Mouse (Mus musculus) limb, embryonic 12.5 days (tissue): Measurements from ENCODE around the gene Thada. TPM values are rescaled to one million over a fixed set of nuclear protein-coding genes. Genes with fewer than 3 reads are reported as not detected.
"Not testable (repeated sequence)": the region's sequence is repeated elsewhere in the genome, so short reads cannot be mapped to it uniquely, and the experiment has no call there.

ENCODE experiments used
- ATAC-seq: fragments of 200-750 bp; cut with Nextera tagmentation; 2 replicates; pipeline ENCODE4 v1.8.0; 2017; ENCODE audit warnings: low read depth, moderate TSS enrichment; ENCODE audit not compliant: insufficient number of reproducible peaks, insufficient read depth, low FRiP score, low TSS enrichment
- H3K27ac ChIP-seq: fragments of 300-500 bp; sonication (generic); 2 replicates; pipeline ENCODE4 v1.5.1; 2016; ENCODE audit warnings: mild to moderate bottlenecking, moderate library complexity
- H3K27me3 ChIP-seq: fragments of 300-500 bp; sonication (generic); 2 replicates; pipeline ENCODE4 v1.6.1; 2016; ENCODE audit warnings: mild to moderate bottlenecking, moderate library complexity
- H3K36me3 ChIP-seq: fragments of 300-500 bp; sonication (generic); 2 replicates; pipeline ENCODE4 v1.6.1; 2016; ENCODE audit warnings: mild to moderate bottlenecking, moderate library complexity
- H3K4me1 ChIP-seq: fragments of 300-500 bp; sonication (generic); replicated peaks from 2 replicates; pipeline ENCODE4 v1.6.1; 2016
- H3K4me2 ChIP-seq: fragments of 300-500 bp; sonication (generic); 2 replicates; pipeline ENCODE4 v1.6.1; 2016; ENCODE audit warnings: mild to moderate bottlenecking, moderate library complexity
- H3K4me3 ChIP-seq: fragments of 300-500 bp; sonication (generic); replicated peaks from 2 replicates; pipeline ENCODE4 v1.5.1; 2016; ENCODE audit warnings: mild to moderate bottlenecking
- H3K9ac ChIP-seq: fragments of 300-500 bp; sonication (generic); replicated peaks from 2 replicates; pipeline ENCODE4 v1.6.1; 2016; ENCODE audit warnings: mild to moderate bottlenecking, moderate library complexity
- H3K9me3 ChIP-seq: fragments of 300-500 bp; sonication (generic); 2 replicates; pipeline ENCODE4 v1.6.1; 2016; ENCODE audit warnings: mild to moderate bottlenecking, moderate library complexity
- WGBS: fragments of 180-500 bp; shearing (Covaris S2); methylation state at CpG from one replicate; pipeline ENCODE4 v1.1.7; 2016; 5-methylcytosine and 5-hydroxymethylcytosine counted together
- polyA plus RNA-seq: library from polyadenylated mRNA; unstranded; fragments of >200 nt; fragmentation: Nextera tagmentation; extraction: Ambion mirVana; gene quantifications from 2 replicates; pipeline ENCODE4 v1.2.1, GENCODE M21; 2016

Gene Thada
- polyA plus RNA-seq, 1 experiment from 2014 or later = 15.3 TPM

DNA sequence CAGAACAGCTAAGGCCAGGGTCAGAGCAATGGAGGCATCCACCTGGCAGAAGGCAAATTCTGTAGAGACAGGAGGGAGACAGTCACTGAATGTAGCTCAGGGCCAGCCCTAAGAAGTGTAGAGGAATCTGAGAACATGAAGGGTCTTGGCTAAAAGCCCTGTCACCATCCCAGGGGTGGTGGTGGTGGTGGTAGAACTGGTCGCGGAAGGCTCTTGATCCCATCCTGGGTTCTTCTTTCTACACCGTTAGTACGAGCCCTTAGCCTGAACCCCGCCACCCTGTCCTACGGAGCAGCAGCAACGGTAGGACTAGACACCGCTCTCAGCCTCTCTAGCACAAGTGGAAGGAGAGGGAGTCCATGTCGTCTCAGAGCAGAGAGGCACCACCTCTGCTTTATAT lies 272.6 kb downstream of the Thada start:
- Histone ChIP-seq H3K4me1 (peaks cover 37% of the 10 kb centered on the region), H3K27ac (no peak overlapping the region), H3K9ac (no peak overlapping the region), H3K4me3 (no peak overlapping the region), H3K36me3 (peaks cover 20% of the 10 kb centered on the region), H3K4me2 (no peak overlapping the region), H3K9me3 (no peaks in the 10 kb centered on the region), H3K27me3 (no peaks in the 10 kb centered on the region)
- no peak for ATAC-seq
- 89% methylated on average over 9 of the region's 9 CpGs for WGBS

DNA sequence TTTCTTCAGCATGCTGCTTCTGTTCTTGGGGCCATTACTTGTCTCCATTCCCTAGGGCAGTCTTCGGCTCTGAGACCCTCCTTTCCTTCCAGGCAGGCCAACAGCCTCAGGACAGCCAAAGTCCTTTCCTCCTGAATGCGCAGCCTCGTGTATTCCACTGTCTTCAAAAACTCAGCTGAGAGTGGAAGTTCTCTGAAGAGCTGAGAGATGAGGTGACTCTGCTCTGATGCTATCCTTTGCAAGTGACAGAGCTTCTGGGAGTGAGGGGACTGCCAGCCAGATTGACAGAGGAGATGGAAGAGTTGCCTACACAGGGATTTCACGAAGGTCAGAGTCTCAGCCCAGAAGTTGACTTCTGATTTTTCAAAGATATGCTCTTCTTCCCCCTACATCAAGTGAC lies 274.1 kb downstream of the Thada start:
- Histone ChIP-seq H3K4me1 (peaks cover 37% of the 10 kb centered on the region), H3K9ac (no peak overlapping the region), H3K4me3 (no peak overlapping the region), H3K4me2 (no peak overlapping the region), H3K9me3 (no peaks in the 10 kb centered on the region), H3K36me3 (peaks cover 20% of the 10 kb centered on the region), H3K27ac (no peak overlapping the region), H3K27me3 (no peaks in the 10 kb centered on the region)
- 83% methylated on average over 4 of the region's 4 CpGs for WGBS
- ATAC-seq = no peak

GRCm38 (mm10) chr17:84190885-84191284 lies 275.1 kb downstream of the Thada start:
- H3K4me1 ChIP-seq = peaks cover 33% of the 10 kb centered on the region
- no peak overlapping the region for H3K4me3 ChIP-seq
- 30% methylated on average over 8 of the region's 8 CpGs for WGBS
- H3K27ac ChIP-seq = no peak overlapping the region
- H3K36me3 ChIP-seq = peaks cover 30% of the 10 kb centered on the region
- no peak overlapping the region for H3K4me2 ChIP-seq
- no peaks in the 10 kb centered on the region for H3K9me3 ChIP-seq
- no peaks in the 10 kb centered on the region for H3K27me3 ChIP-seq
- no peak overlapping the region for H3K9ac ChIP-seq
- no peak for ATAC-seq

DNA sequence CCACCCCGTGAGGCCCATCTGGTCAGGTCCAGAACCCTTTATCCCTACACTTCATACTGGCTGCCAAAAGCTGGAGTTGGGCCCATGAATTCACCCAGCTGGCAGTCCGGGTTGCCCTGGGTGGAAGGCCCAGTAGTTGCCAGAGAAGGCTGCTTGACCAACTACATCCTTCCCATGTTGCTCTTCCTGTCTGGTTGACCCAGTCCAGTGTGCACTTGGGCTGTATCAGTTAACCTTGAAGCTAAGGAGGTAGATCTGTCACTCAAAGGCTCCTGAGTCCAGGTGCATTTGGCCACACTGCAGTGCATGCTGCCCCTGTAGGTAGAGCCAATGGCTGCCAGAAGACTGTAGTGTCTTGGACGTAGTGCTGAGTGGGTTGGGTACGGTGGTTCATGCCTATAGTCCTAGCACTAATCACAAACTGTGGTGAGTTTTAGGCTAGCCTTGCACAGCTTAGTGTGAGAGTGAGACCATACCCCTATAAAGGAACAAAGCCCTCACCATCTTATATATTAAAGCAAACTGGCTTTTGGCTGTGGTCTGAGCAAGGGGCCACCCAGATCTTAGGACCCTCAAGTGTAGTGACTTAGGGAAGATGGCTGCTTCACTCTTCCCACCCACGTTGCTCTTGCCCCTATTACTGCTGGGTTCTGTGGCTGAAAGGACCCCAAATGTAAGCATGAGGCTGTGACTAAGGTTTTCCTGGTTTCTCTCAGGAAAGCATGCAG lies 276.7 kb downstream of the Thada start:
- no peak for ATAC-seq
- H3K9ac ChIP-seq = peak overlapping the region; percentile 68
- H3K9me3 ChIP-seq = no peaks in the 10 kb centered on the region
- H3K27ac ChIP-seq = peak overlapping the region; percentile 98
- peaks cover 41% of the 10 kb centered on the region for H3K36me3 ChIP-seq
- no peaks in the 10 kb centered on the region for H3K27me3 ChIP-seq
- 69% methylated on average over 5 of the region's 5 CpGs for WGBS
- peak overlapping the region; percentile 81 for H3K4me2 ChIP-seq
- H3K4me1 ChIP-seq = peaks cover 23% of the 10 kb centered on the region
- H3K4me3 ChIP-seq = peak overlapping the region; percentile 63

- peaks cover 25% of the 10 kb centered on the region for H3K4me1 ChIP-seq
Observed at GRCm38 (mm10) chr17:84188374-84188961, 277.5 kb downstream of the Thada start.

GRCm38 (mm10) chr17:84187727-84188373 lies 278.2 kb downstream of the Thada start, which contains the start of gene Zfp36l2:
Gene Zfp36l2, minus strand, starts transcription at chr17:84187947.
- Histone ChIP-seq H3K9ac (peak within 1 kb of the TSS; percentile 100), H3K36me3 (peaks cover 44% of the 10 kb centered on the region), H3K4me3 (peak within 1 kb of the TSS; percentile 99), H3K27ac (peak within 1 kb of the TSS; percentile 99), H3K4me2 (peak within 1 kb of the TSS; percentile 81), H3K27me3 (no peaks in the 10 kb centered on the region), H3K9me3 (no peaks in the 10 kb centered on the region), H3K4me1 (peaks cover 31% of the 10 kb centered on the region)
- ATAC-seq = peak; percentile 88
- under 1% methylated on average over 65 of the region's 76 CpGs for WGBS

More at GRCm38 (mm10) chr17:84188374-84188961, 277.5 kb downstream of the Thada start:
- Histone ChIP-seq H3K27me3 (no peaks in the 10 kb centered on the region), H3K4me2 (peak overlapping the region; percentile 81), H3K27ac (peak overlapping the region; percentile 98), H3K4me3 (peak overlapping the region; percentile 63), H3K36me3 (peaks cover 42% of the 10 kb centered on the region), H3K9me3 (no peaks in the 10 kb centered on the region), H3K9ac (peak overlapping the region; percentile 68)
- under 1% methylated on average over 38 of the region's 38 CpGs for WGBS
- ATAC-seq = peak; percentile 85

GRCm38 (mm10) chr17:84187264-84187663 lies 278.7 kb downstream of the Thada start:
- H3K9ac ChIP-seq = peak overlapping the region; percentile 100
- H3K4me2 ChIP-seq = peak overlapping the region; percentile 81
- 0 out of 2 replicates have a peak, but pooled peaks have one; percentile 1 for ATAC-seq
- H3K27ac ChIP-seq = peak overlapping the region; percentile 99
- not testable (repeated sequence) for H3K9me3 ChIP-seq, H3K27me3 ChIP-seq
- WGBS = 1% methylated on average over 14 of the region's 37 CpGs
- peak overlapping the region; percentile 99 for H3K4me3 ChIP-seq
- H3K4me1 ChIP-seq = peaks cover 37% of the 10 kb centered on the region
- peaks cover 38% of the 10 kb centered on the region for H3K36me3 ChIP-seq

GRCm38 (mm10) chr17:84186451-84187202 lies 279.4 kb downstream of the Thada start:
- Histone ChIP-seq H3K4me1 (peaks cover 43% of the 10 kb centered on the region), H3K9me3 (no peaks in the 10 kb centered on the region), H3K27me3 (no peaks in the 10 kb centered on the region), H3K27ac (peak overlapping the region; percentile 99), H3K9ac (peak overlapping the region; percentile 100), H3K4me2 (peak overlapping the region; percentile 61), H3K36me3 (peaks cover 32% of the 10 kb centered on the region), H3K4me3 (peak overlapping the region; percentile 99)
- ATAC-seq = no peak
- under 1% methylated on average over 80 of the region's 80 CpGs for WGBS

GRCm38 (mm10) chr17:84185581-84186450 lies 280.2 kb downstream of the Thada start:
- H3K9ac ChIP-seq = peak overlapping the region; percentile 100
- no peaks in the 10 kb centered on the region for H3K9me3 ChIP-seq
- H3K27ac ChIP-seq = peak overlapping the region; percentile 99
- H3K4me3 ChIP-seq = peak overlapping the region; percentile 99
- H3K4me1 ChIP-seq = peaks cover 51% of the 10 kb centered on the region
- peak overlapping the region; percentile 61 for H3K4me2 ChIP-seq
- WGBS = under 1% methylated on average over 106 of the region's 108 CpGs
- no peak for ATAC-seq
- H3K27me3 ChIP-seq = no peaks in the 10 kb centered on the region
- H3K36me3 ChIP-seq = peaks cover 25% of the 10 kb centered on the region

- ATAC-seq = no peak
- Histone ChIP-seq H3K27ac (peak overlapping the region; percentile 99), H3K9ac (peak overlapping the region; percentile 100), H3K36me3 (peaks cover 25% of the 10 kb centered on the region), H3K4me3 (peak overlapping the region; percentile 99), H3K9me3 (no peaks in the 10 kb centered on the region), H3K4me1 (peaks cover 53% of the 10 kb centered on the region), H3K4me2 (peak overlapping the region; percentile 61), H3K27me3 (no peaks in the 10 kb centered on the region)
- WGBS = under 1% methylated on average over 7 of the region's 7 CpGs
Observed at GRCm38 (mm10) chr17:84185011-84185411, 281.0 kb downstream of the Thada start.
